Mouse (Mus musculus): ENCODE results near the gene Krt83. TPM values are rescaled to one million over a fixed set of nuclear protein-coding genes. Genes with fewer than 3 reads are reported as not detected.

The Krt83 gene
- polyA plus RNA-seq, 1 experiment from 2014 or later: not detected

DNA sequence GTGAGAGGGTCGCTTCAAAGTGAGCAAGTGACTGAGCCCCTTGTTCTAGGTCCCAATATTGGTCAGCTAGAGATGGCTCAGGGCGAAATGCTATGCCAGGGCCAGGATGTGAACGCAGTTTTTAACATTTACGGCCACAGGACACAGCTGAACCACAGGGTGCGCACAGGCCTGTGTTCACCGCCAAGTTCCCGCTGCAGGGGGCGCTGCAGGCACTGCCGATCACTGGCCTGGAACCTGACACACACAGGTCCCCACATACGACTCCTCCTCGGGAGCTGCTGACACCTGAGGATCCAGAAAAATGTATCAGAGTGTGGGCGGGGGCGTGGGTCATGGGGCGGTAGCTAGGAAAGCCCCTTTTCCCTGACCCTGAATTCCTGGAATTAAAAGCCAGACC lies 32.0 kb downstream of the Krt83 start:
- Histone ChIP-seq H3K9me3 (ENCODE audit: low read length) (no peaks in the 10 kb centered on the region), H3K9ac (replicated peaks; ENCODE audit: low read depth) (no peak overlapping the region), H3K4me2 (replicated peaks; ENCODE audit: low read depth, low read length) (no peak overlapping the region), H3K27me3 (replicated peaks; ENCODE audit: insufficient read depth, low read length) (no peaks in the 10 kb centered on the region), H3K36me3 (ENCODE audit: insufficient read depth, low read length) (no peaks in the 10 kb centered on the region), H3K27ac (ENCODE audit: low read length) (no peak overlapping the region), H3K4me3 (ENCODE audit: low read depth, low read length) (no peak overlapping the region), H3K4me1 (ENCODE audit: insufficient read depth, low read depth, low read length) (no peaks in the 10 kb centered on the region)
- no peak for ATAC-seq
- WGBS: 74% methylated on average over 14 of the region's 14 CpGs
- TF ChIP-seq CTCF (IDR thresholded peaks at IDR 0.05): peak; percentile 34
- no peak for TF ChIP-seq EP300 (IDR thresholded peaks at IDR 0.05)
- no peak for DNase-seq (ENCODE audit: low spot score)

DNA sequence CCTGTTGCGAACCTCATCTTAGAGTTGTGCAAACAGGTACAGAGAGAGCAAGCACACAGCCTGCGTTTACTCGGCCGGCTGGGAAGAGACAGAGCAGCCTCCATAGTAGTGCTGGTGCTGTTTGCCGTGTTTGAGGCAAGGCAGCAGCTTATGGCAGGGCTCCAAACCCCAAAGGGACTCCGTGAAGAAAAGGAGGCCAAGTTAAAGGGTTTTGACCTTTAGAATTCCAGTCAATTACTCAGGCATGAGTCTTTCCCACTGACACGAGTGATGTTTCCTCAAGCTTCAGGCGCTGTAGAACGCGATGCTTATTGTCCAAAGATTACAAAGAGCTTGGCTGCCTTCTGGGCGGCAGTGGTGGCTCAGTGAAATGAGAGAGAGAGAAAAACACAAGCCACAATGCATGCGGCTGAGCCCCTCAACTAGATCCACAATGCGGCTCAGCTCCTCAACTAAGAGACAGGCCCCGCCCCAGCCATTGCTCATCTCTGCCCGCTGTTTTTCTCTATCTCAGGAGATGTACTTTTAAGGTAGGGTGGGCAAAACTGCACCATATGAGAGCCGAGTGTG lies 32.9 kb downstream of the Krt83 start:
- H3K4me2 ChIP-seq (replicated peaks; ENCODE audit: low read depth, low read length): no peak overlapping the region
- no peak overlapping the region for H3K9ac ChIP-seq (replicated peaks; ENCODE audit: low read depth)
- DNase-seq (ENCODE audit: low spot score) (no peak), ATAC-seq (no peak)
- WGBS: 49% methylated on average over 16 of the region's 16 CpGs
- no peak for TF ChIP-seq CTCF (IDR thresholded peaks at IDR 0.05)
- no peak for TF ChIP-seq EP300 (IDR thresholded peaks at IDR 0.05)
- H3K4me3 ChIP-seq (ENCODE audit: low read depth, low read length): no peak overlapping the region
- H3K27ac ChIP-seq (ENCODE audit: low read length): no peak overlapping the region
- H3K27me3 ChIP-seq (replicated peaks; ENCODE audit: insufficient read depth, low read length): no peaks in the 10 kb centered on the region
- no peaks in the 10 kb centered on the region for H3K9me3 ChIP-seq (ENCODE audit: low read length)
- H3K36me3 ChIP-seq (ENCODE audit: insufficient read depth, low read length): no peaks in the 10 kb centered on the region
- H3K4me1 ChIP-seq (ENCODE audit: insufficient read depth, low read depth, low read length): no peaks in the 10 kb centered on the region

DNA sequence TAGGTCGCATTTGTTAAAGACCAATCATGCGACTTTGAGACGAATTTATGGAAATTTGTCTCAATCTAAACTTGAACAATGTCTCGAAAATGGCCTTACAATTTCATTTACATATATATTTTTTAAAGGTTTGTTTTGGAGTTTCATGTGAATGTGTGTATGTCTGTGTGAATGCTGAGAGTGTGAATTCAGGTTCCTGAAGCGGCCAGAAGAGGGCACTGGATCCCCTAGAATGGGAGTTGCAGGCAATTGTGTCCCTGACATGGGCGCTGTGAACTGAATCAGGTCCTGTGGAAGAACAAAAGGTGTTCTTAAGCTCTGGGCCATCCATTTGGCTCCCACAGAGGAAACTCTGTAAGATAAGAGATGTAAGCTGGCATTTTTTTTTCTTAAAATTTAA lies 35.4 kb downstream of the Krt83 start:
- DNase-seq (ENCODE audit: low spot score) (no peak), ATAC-seq (no peak)
- TF ChIP-seq CTCF (IDR thresholded peaks at IDR 0.05) (no peak; the same call in 1 of the 2 replicates), EP300 (IDR thresholded peaks at IDR 0.05) (no peak)
- no peaks in the 10 kb centered on the region for H3K36me3 ChIP-seq (ENCODE audit: insufficient read depth, low read length)
- H3K9ac ChIP-seq (replicated peaks; ENCODE audit: low read depth): no peak overlapping the region
- no peaks in the 10 kb centered on the region for H3K9me3 ChIP-seq (ENCODE audit: low read length)
- H3K27me3 ChIP-seq (replicated peaks; ENCODE audit: insufficient read depth, low read length): no peaks in the 10 kb centered on the region
- 85% methylated on average over 6 of the region's 6 CpGs for WGBS
- H3K4me3 ChIP-seq (ENCODE audit: low read depth, low read length): no peak overlapping the region
- no peaks in the 10 kb centered on the region for H3K4me1 ChIP-seq (ENCODE audit: insufficient read depth, low read depth, low read length)
- no peak overlapping the region for H3K27ac ChIP-seq (ENCODE audit: low read length)
- H3K4me2 ChIP-seq (replicated peaks; ENCODE audit: low read depth, low read length): no peak overlapping the region

DNA sequence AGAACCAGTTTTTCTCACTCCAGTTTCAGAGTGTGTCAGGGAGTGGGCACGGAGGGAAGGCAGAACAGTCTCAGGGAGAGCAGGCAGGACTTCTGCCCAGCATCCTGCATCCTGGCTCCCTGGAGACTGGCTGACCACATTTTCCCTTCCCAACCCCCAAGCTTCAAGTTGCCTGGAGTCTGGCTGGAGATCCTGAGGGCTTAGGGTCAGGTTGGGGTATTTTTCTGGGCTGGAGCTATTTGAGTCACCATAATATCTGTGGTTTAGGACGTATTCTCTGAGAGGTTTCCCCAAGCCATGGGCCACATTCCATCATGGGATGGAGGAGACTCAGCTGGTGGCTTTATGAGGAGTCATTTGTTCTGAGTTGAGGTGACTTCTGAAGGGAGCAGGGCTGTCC lies 36.0 kb downstream of the Krt83 start:
- Histone ChIP-seq H3K9ac (replicated peaks; ENCODE audit: low read depth) (no peak overlapping the region), H3K9me3 (ENCODE audit: low read length) (no peaks in the 10 kb centered on the region), H3K4me1 (ENCODE audit: insufficient read depth, low read depth, low read length) (no peaks in the 10 kb centered on the region), H3K4me3 (ENCODE audit: low read depth, low read length) (no peak overlapping the region), H3K36me3 (ENCODE audit: insufficient read depth, low read length) (no peaks in the 10 kb centered on the region), H3K27me3 (replicated peaks; ENCODE audit: insufficient read depth, low read length) (no peaks in the 10 kb centered on the region), H3K4me2 (replicated peaks; ENCODE audit: low read depth, low read length) (no peak overlapping the region), H3K27ac (ENCODE audit: low read length) (no peak overlapping the region)
- no peak for ATAC-seq
- TF ChIP-seq CTCF (IDR thresholded peaks at IDR 0.05): no peak
- TF ChIP-seq EP300 (IDR thresholded peaks at IDR 0.05): no peak
- WGBS: 81% methylated on average over 2 of the region's 2 CpGs
- no peak for DNase-seq (ENCODE audit: low spot score)

DNA sequence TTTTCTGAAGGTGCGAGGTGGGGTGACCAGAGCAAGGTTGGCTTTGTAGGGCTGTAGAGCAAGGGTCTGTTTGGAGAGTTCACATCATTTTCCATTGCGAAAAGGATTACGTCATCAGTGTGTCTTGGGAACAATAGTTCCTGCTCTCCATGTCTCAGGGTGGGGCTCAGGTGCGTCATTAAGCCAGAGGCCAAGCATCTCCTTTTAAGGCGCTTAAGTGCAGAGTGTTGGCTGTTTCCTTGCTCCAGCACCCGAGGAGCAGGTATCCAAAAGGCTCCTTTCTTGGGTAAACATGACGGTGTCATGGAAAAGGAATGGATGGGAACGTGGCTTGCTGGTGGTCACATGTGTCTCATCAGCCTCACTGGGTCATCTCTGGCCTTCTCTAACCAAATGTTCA lies 36.5 kb downstream of the Krt83 start:
- 68% methylated on average over 8 of the region's 8 CpGs for WGBS
- Histone ChIP-seq H3K27me3 (replicated peaks; ENCODE audit: insufficient read depth, low read length) (no peaks in the 10 kb centered on the region), H3K4me1 (ENCODE audit: insufficient read depth, low read depth, low read length) (no peaks in the 10 kb centered on the region), H3K27ac (ENCODE audit: low read length) (no peak overlapping the region), H3K9me3 (ENCODE audit: low read length) (no peaks in the 10 kb centered on the region), H3K36me3 (ENCODE audit: insufficient read depth, low read length) (no peaks in the 10 kb centered on the region), H3K4me2 (replicated peaks; ENCODE audit: low read depth, low read length) (no peak overlapping the region), H3K4me3 (ENCODE audit: low read depth, low read length) (no peak overlapping the region), H3K9ac (replicated peaks; ENCODE audit: low read depth) (no peak overlapping the region)
- peak; percentile 67 for ATAC-seq
- DNase-seq (ENCODE audit: low spot score): peak; percentile 65
- peak; percentile 83 for TF ChIP-seq EP300 (IDR thresholded peaks at IDR 0.05)
- no peak for TF ChIP-seq CTCF (IDR thresholded peaks at IDR 0.05)

DNA sequence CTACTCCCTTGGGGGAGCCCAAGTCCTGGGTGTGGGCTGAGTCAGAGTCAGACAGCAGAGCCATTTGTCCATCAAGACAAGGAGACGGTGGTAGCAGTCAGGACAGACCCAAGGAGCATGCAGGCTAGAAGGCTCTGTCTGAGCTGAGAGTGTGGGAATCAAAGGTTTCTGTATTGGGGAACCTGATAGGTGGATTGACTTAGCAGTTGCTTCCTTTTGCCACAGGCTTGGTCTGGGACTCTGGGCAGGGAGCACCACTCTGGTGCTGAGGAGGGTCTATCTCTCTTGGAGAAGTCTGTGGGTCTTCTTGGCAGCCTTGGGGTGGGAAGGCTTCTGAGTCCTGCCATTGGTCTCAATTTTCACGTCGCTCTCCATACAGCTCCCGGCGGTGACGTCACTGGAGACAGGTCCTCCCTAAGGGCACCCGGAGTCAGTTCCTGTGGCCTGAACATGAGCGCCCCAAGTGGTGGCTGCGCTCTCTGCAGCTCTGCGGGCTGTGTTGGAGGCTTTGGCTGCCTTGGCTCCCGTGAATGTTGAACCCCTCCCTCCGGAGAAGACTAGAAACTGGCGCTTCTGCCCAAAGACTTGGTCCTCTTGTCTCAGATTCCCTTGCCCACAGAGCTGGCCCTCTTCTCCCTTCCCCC lies 38.1 kb downstream of the Krt83 start:
- no peak for TF ChIP-seq EP300 (IDR thresholded peaks at IDR 0.05)
- peak; percentile 90 for TF ChIP-seq CTCF (IDR thresholded peaks at IDR 0.05)
- WGBS: 7% methylated on average over 13 of the region's 13 CpGs
- H3K4me2 ChIP-seq (replicated peaks; ENCODE audit: low read depth, low read length): no peak overlapping the region
- H3K9ac ChIP-seq (replicated peaks; ENCODE audit: low read depth): no peak overlapping the region
- no peaks in the 10 kb centered on the region for H3K9me3 ChIP-seq (ENCODE audit: low read length)
- H3K27me3 ChIP-seq (replicated peaks; ENCODE audit: insufficient read depth, low read length): no peaks in the 10 kb centered on the region
- H3K4me1 ChIP-seq (ENCODE audit: insufficient read depth, low read depth, low read length): no peaks in the 10 kb centered on the region
- H3K4me3 ChIP-seq (ENCODE audit: low read depth, low read length): no peak overlapping the region
- ATAC-seq (peak; percentile 86), DNase-seq (ENCODE audit: low spot score) (peak; percentile 85)
- H3K27ac ChIP-seq (ENCODE audit: low read length): no peak overlapping the region
- no peaks in the 10 kb centered on the region for H3K36me3 ChIP-seq (ENCODE audit: insufficient read depth, low read length)
